Mouse (Mus musculus) layer of hippocampus, adult 9-11 months (tissue): Measurements from ENCODE around the gene Gm29110.
"Not testable (repeated sequence)": the region's sequence is repeated elsewhere in the genome, so short reads cannot be mapped to it uniquely, and the experiment has no call there.

ENCODE experiments used
- DNase-seq: peaks from one replicate; pipeline ENCODE4 v3.0.0; 2022

Gm29110 gene

GRCm38 (mm10) chrY:74470231-74470630 is at the start of gene Gm29110:
Gm29110 (plus strand) TSS chrY:74470531.
- not testable (repeated sequence) for DNase-seq
